Mouse (Mus musculus) monocyte, adult 5-6 weeks (primary cell): Measurements from ENCODE around the gene Utp4. TPM values are rescaled to one million over a fixed set of nuclear protein-coding genes. Genes with fewer than 3 reads are reported as not detected.
A peak's percentile ranks its signal among the peaks of the same experiment; 100 is the strongest.

Source experiments
- ATAC-seq: fragments of 153-309, 156-312 bp; replicated peaks from 2 replicates; pipeline ENCODE4 v1.8.0; 2017; ENCODE audit warnings: mild to moderate bottlenecking; ENCODE audit not compliant: low TSS enrichment, insufficient number of reproducible peaks, severe bottlenecking, poor library complexity, low FRiP score
- total RNA-seq: library from RNA; stranded (forward); fragments of 200-1000, 200-491, 200-594 nt; gene quantifications from 3 replicates; pipeline ENCODE4 v1.2.3, GENCODE M21; 2017

Gene Utp4
- total RNA-seq, 1 experiment from 2014 or later: 11.8 TPM

GRCm38 (mm10) chr8:106934226-106934977 is 41.0 kb downstream of the Utp4 start:
- ATAC-seq: no peak

GRCm38 (mm10) chr8:106935324-106935869 is 42.0 kb downstream of the Utp4 start, which contains the start of gene Sntb2:
Gene Sntb2 (plus strand): TSS chr8:106935750.
- peak; percentile 81 for ATAC-seq

DNA sequence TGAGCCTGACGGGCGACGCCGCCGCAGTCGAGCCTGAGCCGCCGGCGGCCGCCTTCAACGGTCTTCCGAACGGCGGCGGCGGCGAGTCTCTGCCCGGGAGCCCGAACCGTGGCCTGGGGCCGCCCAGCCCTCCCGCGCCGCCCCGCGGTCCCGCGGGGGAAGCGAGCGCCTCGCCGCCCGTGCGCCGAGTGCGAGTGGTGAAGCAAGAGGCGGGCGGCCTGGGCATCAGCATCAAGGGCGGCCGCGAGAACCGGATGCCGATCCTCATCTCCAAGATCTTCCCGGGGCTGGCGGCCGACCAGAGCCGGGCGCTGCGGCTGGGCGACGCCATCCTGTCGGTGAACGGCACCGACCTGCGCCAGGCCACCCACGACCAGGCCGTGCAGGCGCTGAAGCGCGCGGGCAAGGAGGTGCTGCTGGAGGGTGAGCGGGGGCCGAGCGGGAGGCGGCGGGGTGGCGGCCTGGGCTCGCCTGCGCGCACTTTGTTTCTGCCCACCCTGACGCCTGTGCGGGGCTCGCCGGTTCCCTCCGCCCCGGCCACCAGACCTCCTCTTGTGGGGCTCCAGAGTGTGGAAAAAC is 42.6 kb downstream of the Utp4 start:
- 0 out of 2 replicates have a peak, but pooled peaks have one; percentile 3 for ATAC-seq

DNA sequence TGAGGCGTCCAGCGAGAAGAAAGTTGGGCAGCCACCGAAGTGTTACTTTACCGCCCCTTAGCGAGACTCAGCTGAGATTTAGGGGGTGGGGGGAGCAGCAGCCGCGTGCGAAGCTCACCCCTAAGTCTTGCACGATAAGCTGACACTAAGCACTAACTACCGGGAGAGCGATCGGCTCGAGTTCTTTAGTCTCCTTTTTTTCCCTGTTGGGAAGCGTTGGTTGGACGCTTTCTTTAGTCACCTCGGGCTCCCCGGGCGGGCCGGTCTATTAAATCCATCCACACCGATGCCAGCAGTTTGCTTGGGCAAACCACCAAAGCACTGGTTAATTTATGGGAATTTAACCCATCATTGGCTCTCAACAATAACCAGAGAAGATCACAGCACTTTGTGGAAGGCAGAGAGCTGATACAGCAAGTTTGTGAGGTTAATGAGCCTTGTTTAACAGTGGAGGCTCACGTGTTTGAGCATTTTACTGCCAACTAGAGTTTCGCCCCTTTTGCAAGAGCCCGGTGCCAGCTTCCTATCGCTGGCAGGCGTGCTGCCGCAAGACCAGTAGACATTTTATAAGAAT is 43.1 kb downstream of the Utp4 start:
- ATAC-seq: no peak

- ATAC-seq: no peak
Measured at GRCm38 (mm10) chr8:106937081-106937800, 43.8 kb downstream of the Utp4 start.

DNA sequence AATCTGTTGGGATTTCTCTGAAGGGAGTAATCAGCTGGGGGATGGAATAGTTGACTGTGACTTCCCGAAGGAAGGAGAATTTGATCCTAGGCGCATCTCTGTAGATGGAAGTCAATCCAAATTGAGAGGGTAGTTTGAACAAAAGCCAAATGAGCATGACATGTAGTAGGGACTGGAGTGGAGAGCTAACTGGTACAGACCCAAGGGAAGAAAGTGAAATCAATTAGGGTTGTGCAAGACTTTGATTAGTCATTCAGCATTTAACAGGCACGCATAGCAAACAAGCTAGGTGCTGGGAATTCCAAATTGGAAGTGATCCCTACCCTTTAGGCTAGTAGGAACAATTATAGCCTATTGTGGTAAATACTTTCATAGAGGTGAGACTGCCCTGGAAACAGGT is 48.4 kb downstream of the Utp4 start:
- ATAC-seq: no peak

DNA sequence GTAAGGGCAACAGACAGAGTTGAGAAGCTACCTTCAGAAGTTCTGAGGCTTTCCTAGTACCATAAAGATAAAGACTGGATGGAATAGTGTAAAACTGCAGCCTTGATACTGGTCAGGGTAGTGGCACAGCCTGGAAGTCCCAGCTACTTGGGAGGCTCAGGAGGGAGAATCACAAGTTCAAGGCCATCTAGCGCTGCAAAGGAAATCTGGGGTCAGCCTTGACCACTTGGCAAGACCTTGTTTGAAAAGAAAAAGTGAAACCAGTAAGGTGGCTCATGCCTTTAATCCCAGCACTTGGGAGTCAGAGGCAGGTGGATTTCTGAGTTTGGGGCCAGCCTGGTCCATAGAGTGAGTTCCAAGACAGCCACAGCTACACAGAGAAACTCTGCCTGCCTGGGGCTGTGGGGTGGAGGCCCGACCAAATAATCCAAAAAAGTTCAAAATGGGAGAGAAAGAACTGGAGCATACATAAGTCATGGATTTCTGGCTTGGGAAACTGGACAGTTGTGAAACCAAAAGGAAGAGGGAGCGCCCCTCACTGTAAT is 50.5 kb downstream of the Utp4 start:
- ATAC-seq: no peak

DNA sequence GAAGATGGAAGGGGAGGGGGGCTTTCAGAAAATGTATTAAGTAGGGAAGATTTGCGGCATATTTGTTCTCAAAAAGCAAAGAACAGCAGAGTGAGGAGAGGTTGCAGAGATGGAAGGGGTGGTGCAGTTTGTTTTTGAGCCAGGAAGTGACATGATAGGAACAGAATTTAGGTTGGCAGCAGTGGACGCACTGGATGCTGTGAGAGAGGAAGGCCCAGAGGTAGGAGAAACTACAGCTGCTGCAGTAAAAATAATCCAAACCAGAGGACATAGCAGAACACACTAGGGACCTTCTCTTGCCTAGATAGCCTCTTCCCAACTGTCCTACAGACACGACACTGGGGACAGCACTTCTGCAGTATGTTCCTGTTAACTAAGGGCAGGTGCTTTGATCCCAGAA is 51.3 kb downstream of the Utp4 start:
- ATAC-seq: no peak

- ATAC-seq: no peak
Measured at GRCm38 (mm10) chr8:106948678-106949243, 55.3 kb downstream of the Utp4 start.

- ATAC-seq: no peak
Measured at GRCm38 (mm10) chr8:106951707-106952106, 58.3 kb downstream of the Utp4 start.

DNA sequence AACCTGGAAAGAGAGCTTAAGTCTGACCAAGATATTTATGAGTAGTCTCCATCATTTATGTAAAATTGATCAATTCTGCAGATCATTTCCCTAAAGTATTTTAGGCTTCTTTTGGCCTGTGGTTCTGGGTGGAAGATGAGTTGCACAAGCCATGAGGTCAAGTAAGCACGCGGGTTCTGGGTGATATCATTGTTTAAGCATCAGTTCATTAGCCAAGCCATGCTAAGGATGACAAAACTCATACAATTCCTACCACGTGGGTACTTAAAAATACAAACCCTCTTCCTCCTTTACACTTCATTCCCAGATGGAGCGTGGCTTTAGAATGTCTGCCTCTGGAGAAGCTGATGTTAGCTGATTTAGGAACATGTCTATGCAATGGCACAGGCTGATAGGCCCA is 60.1 kb downstream of the Utp4 start:
- ATAC-seq: peak; percentile 74

DNA sequence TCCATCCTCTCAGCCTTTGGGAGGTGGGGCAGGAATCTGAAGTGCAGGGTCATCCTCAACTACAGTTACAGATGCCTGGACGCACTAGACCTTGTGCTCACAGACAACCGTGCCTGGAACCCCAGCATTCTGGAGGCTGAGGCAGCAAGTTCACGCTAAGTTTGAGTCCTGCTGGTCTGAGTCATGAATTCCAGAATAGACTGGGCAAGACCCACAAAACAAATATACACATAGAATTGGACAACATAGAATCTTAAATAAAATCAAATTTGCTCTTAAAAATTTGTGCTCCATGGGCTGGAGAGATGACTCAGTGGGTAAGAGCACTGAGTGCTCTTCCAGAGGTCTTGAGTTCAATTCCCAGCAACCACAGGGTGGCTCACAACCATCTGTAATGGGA is 63.6 kb downstream of the Utp4 start:
- ATAC-seq: no peak

DNA sequence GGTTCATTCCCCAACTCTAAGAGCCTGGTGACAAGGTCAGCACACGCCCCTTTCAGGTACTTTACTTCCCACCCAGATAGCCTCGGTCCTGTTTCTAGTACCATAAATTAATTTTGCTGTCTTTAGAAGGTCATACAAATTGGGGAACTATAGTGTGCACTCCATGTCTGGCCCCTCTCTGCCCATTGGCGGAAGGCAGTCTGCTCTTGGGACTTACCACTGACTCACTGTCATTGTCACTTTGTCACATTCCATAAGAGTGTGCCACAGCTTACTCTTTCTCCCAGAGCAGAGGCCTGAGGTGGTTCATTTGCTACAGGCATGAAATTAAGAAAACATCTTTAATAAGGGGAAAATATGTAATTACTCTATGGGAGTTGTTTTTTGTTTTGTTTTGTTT is 64.8 kb downstream of the Utp4 start:
- peak; percentile 73 for ATAC-seq

GRCm38 (mm10) chr8:106959626-106960025 is 66.2 kb downstream of the Utp4 start:
- peak; percentile 85 for ATAC-seq

- ATAC-seq: no peak
Measured at GRCm38 (mm10) chr8:106962322-106962721, 68.9 kb downstream of the Utp4 start.

GRCm38 (mm10) chr8:106963365-106963764 is 69.9 kb downstream of the Utp4 start:
- ATAC-seq: no peak

GRCm38 (mm10) chr8:106964573-106964972 is 71.1 kb downstream of the Utp4 start:
- no peak for ATAC-seq

DNA sequence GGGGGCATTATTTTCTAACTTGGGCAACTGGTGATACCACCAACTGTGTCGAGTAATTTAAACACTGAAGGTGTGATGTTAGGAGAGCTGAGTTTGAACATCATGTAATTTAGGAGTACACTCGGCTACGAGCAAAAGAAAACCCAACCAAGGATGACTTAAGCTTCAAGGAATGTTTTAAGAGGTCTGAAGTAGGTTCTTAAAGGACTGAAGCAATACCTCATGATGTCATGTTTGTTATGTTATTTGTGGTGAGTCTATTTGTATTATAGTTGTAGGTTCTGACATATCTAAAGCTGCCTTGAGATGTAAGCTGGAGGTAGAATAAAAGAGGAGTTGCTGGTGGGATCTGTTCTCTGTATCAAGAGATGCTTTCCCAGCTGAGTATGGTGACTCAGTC is 76.5 kb downstream of the Utp4 start:
- ATAC-seq: no peak

GRCm38 (mm10) chr8:106971916-106972315 is 78.5 kb downstream of the Utp4 start:
- no peak for ATAC-seq
